In the genomic region with DNA sequence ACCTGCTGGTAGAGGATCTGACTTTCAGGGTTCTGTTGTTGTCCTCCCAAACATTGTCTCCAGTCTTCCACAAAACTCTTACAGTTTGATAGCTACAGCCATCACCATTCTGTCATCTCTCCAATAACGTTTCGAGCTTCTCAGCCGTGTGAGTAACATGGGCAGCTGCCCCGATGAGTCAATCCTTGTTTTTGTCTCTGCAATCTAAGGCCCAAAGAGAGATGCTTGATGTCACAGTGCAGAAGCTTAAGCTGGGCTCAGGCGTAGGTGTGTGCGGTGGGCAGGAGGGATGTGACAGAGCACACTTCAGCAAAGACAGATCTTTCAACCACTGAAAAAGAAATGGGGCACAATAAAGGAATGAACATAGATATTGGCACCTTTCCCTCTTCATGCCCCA, we compare ENCODE assay signal across 32 mouse cellular contexts. TPM values are rescaled to one million over a fixed set of nuclear protein-coding genes. Genes with fewer than 3 reads are reported as not detected.
A peak's percentile ranks its signal among the peaks of the same experiment; 100 is the strongest.
DNase-seq lines count a peak whose midpoint lies in the region; TF ChIP-seq lines count a peak whose summit lies in the region.
"Had no signal": no experiment of that assay in that cellular context is flagged by ENCODE, and none has a peak within 500 bp of the region (broad histone marks: within the 10 kb centered on the region; RNA-seq: fewer than 3 reads in every experiment).

No protein-coding gene starts in this region.

- no peak overlapping the region for H3K4me3 ChIP-seq in left cerebral cortex, adult 2 months
- H3K4me3 ChIP-seq: erythroblast, embryonic 14.5 days; gastrocnemius, adult 2 months; heart, adult 2 months; heart, embryonic 12.5 days; limb, embryonic 13.5 days; lung, embryonic 15.5 days; midbrain, embryonic 10.5 days; midbrain, embryonic 15.5 days had no signal

- no peak for TF ChIP-seq CTCF in left cerebral cortex, adult 2 months (IDR thresholded peaks at IDR 0.05)

- intact Hi-C loops in left cerebral cortex, adult 2 months (cut with DNase I) = no loop called here
- intact Hi-C loops in left cerebral cortex, postnatal 14 days (cut with DNase I) = no loop called here

- H3K27ac ChIP-seq in left cerebral cortex, adult 2 months = peak overlapping the region; percentile 57
- H3K27ac ChIP-seq: gastrocnemius, adult 2 months; heart, adult 2 months; hindbrain, embryonic 14.5 days; limb, embryonic 13.5 days; lung, embryonic 15.5 days; midbrain, embryonic 10.5 days; midbrain, embryonic 15.5 days; stomach, postnatal 0 days had no signal

- DNase-seq in adrenal gland, adult (ENCODE audit: inconsistent age in 2 of 2, low spot score in 1 of 2) = peak; percentile 59 to 76
- no peak for DNase-seq in adrenal gland, adult 8-10 months
- DNase-seq in frontal cortex, adult 2 months (ENCODE audit: extremely low spot score in 1 of 2, low spot score in 1 of 2) = peak; percentile 48 to 68
- no peak for DNase-seq in frontal cortex, postnatal 10 days (ENCODE audit: low spot score in 2 of 2)
- peak in 1 of 2 experiments; percentile 35 for DNase-seq in left cerebral cortex, adult 2 months (ENCODE audit: extremely low spot score in 1 of 2, low spot score in 2 of 2)
- DNase-seq in left cerebral cortex, postnatal 14 days (ENCODE audit: low spot score in 2 of 2) = no peak
- DNase-seq in right cerebral cortex, postnatal 36 days (ENCODE audit: low spot score in 2 of 2) = peak; percentile 31 to 59
- DNase-seq in right cerebral cortex, postnatal 25 days = no peak
- DNase-seq: cerebellum, adult 2 months; cerebellum, postnatal 14 days; forebrain, postnatal 0 days; gastrocnemius, adult 2 months; heart, adult 2 months; kidney, adult 9 months; kidney, postnatal 10 days; right cerebral cortex, postnatal 14 days; thymus, adult 18-20 months; thymus, postnatal 25 days had no signal

RNA-seq across cellular contexts. Expression of a gene that starts 7.5 kb away (rescaled TPM):
- total RNA-seq in adrenal gland, adult 8-10 months (2022) = 100 to 1,000 TPM in 2 of 4 experiments, 10 to 100 TPM in 2; 44.9 to 312 (median 173) TPM
- polyA plus RNA-seq in frontal cortex, adult 2 months (2012; rRNA removed) = 352 and 407 TPM in 2 replicates
- 100 to 1,000 TPM; 308 to 309 TPM for total RNA-seq in left cerebral cortex, adult 2 months (2021)
- 100 to 1,000 TPM; 222 to 227 TPM for total RNA-seq in left cerebral cortex, postnatal 14 days (2021)
- total RNA-seq: gastrocnemius, adult 2 months; heart, adult 2 months; hematopoietic stem cell, adult 5-6 weeks; megakaryocyte progenitor cell, adult 5-6 weeks; neutrophil, adult 5-6 weeks had no signal
- polyA plus RNA-seq: erythroblast, embryonic 14.5 days; G1E; heart, postnatal 0 days; spleen, adult 2 months had no signal

RNA-seq across cellular contexts. Expression of a gene that starts 32.3 kb away (rescaled TPM):
- 10 to 100 TPM; 53.3 to 64.1 (median 57.7) TPM for total RNA-seq in adrenal gland, adult 8-10 months (2022)
- polyA plus RNA-seq in frontal cortex, adult 2 months (2012; rRNA removed) = 41.9 and 47.2 TPM in 2 replicates
- total RNA-seq in left cerebral cortex, adult 2 months (2021) = 10 to 100 TPM; 79.7 to 81.8 TPM
- 10 to 100 TPM; 78.2 to 81.9 TPM for total RNA-seq in left cerebral cortex, postnatal 14 days (2021)

RNA-seq across cellular contexts. Expression of a gene that starts 32.4 kb away (rescaled TPM):
- total RNA-seq in adrenal gland, adult 8-10 months (2022) = 10 to 100 TPM; 14.7 to 31.2 (median 24.7) TPM
- 32.6 and 37.4 TPM in 2 replicates for polyA plus RNA-seq in frontal cortex, adult 2 months (2012; rRNA removed)
- total RNA-seq in left cerebral cortex, adult 2 months (2021) = 10 to 100 TPM; 12.3 to 18.1 TPM
- total RNA-seq in left cerebral cortex, postnatal 14 days (2021) = 10 to 100 TPM; 16.8 to 17.9 TPM

Comparison
In these comparisons a context has a peak if more than half of its experiments do, and no peak if none do; other contexts are left out.
1. DNase-seq: peak in adrenal gland, adult (2 of 2), frontal cortex, adult 2 months (2 of 2) and right cerebral cortex, postnatal 36 days (2 of 2); none in adrenal gland, adult 8-10 months (single experiment), frontal cortex, postnatal 10 days (0 of 2), left cerebral cortex, postnatal 14 days (0 of 2) and right cerebral cortex, postnatal 25 days (single experiment).